Mouse (Mus musculus): ENCODE results near the gene Gm9195.

DNA sequence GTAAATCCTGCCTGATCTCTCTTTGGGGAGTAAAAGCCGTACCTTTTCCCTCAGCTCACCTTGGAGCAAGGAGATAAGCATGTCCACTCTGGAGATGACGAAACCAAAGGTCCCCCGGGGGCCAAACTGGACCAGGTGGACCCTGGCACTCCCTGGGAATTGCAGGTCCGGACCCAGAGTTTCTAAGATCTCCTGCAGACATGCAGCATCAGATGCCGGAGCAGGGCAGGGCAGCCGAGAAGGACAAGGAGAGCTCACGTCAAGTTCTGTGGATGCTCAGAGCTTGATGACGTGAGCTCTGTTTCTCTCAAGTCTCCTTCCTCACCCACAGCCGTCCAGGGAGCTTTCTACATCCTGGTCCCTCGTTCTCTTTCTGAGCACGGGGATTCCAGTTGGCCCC is 48.7 kb downstream of the Gm9195 start:
- TF ChIP-seq MAX (IDR thresholded peaks at IDR 0.05) (no peak), CTCF (IDR thresholded peaks at IDR 0.05; ENCODE audit: control insufficient read depth, insufficient read depth, insufficient read length) (no peak), CEBPB (IDR thresholded peaks at IDR 0.05; ENCODE audit: low read depth) (no peak)

Measured in C2C12 (cell line).